Comparison of ENCODE assay signal across 9 mouse cellular contexts in genomic region chr7:31000505-31001020, GRCm38 (mm10). TPM values are rescaled to one million over a fixed set of nuclear protein-coding genes. Genes with fewer than 3 reads are reported as not detected.
DNase-seq lines count a peak whose midpoint lies in the region; ATAC-seq and TF ChIP-seq lines count a peak whose summit lies in the region.
"Had no signal": no experiment of that assay in that cellular context is flagged by ENCODE, and none has a peak within 500 bp of the region (broad histone marks: within the 10 kb centered on the region; RNA-seq: fewer than 3 reads in every experiment).

No protein-coding gene starts in this region.

- no peak overlapping the region for H3K4me3 ChIP-seq in forebrain, embryonic 14.5 days (ENCODE audit: low read depth, low read length)
- H3K4me3 ChIP-seq in forebrain, embryonic 12.5 days (replicated peaks) = no peak overlapping the region
- H3K4me3 ChIP-seq in hindbrain, postnatal 0 days (ENCODE audit: low read length) = no peak overlapping the region
- no peak overlapping the region for H3K4me3 ChIP-seq in thymus, adult 2 months (ENCODE audit: control insufficient read depth, insufficient read depth, low read length)
- H3K4me3 ChIP-seq: left cerebral cortex, adult 2 months had no signal

- ATAC-seq in forebrain, embryonic 14.5 days = no peak
- ATAC-seq in forebrain, embryonic 12.5 days (ENCODE audit: low FRiP score) = no peak
- peak; percentile 58; the same call in 1 of the 2 replicates for ATAC-seq in hindbrain, postnatal 0 days
- peak; percentile 27 for ATAC-seq in neutrophil, adult 5-6 weeks (ENCODE audit: extremely low read depth, insufficient number of reproducible peaks, low FRiP score, poor library complexity, severe bottlenecking)

- WGBS in forebrain, embryonic 14.5 days = 45% methylated on average over 7 of the region's 7 CpGs
- 67% methylated on average over 7 of the region's 7 CpGs for WGBS in forebrain, embryonic 12.5 days
- 26% methylated on average over 7 of the region's 7 CpGs for WGBS in hindbrain, postnatal 0 days
- 2% methylated on average over 7 of the region's 7 CpGs for WGBS in thymus, adult 2 months

- H3K9me3 ChIP-seq in forebrain, embryonic 14.5 days (replicated peaks; ENCODE audit: control insufficient read depth, low read length) = no peaks in the 10 kb centered on the region
- 0 out of 2 replicates have a peak, but pooled peaks cover 7% of the 10 kb centered on the region for H3K9me3 ChIP-seq in forebrain, embryonic 12.5 days
- no peaks in the 10 kb centered on the region for H3K9me3 ChIP-seq in hindbrain, postnatal 0 days (ENCODE audit: low read length)

- peak; percentile 47 for DNase-seq in forebrain, embryonic 14.5 days (ENCODE audit: low spot score)
- peak; percentile 79 for DNase-seq in adrenal gland, postnatal 10 days
- DNase-seq in frontal cortex, postnatal 14 days (ENCODE audit: low spot score in 2 of 2) = peak; percentile 10 to 27
- peak; percentile 75 for DNase-seq in hindbrain, postnatal 0 days (ENCODE audit: low spot score)
- DNase-seq in liver = peak; percentile 44
- DNase-seq in thymus, adult 2 months = peak; percentile 30

- H3K27ac ChIP-seq in forebrain, embryonic 14.5 days (ENCODE audit: low read depth, low read length) = no peak overlapping the region
- H3K27ac ChIP-seq in forebrain, embryonic 12.5 days = no peak overlapping the region
- H3K27ac ChIP-seq in hindbrain, postnatal 0 days = no peak overlapping the region; the same call in 1 of the 2 replicates
- H3K27ac ChIP-seq in thymus, adult 2 months (ENCODE audit: control insufficient read depth, insufficient read depth, low read length) = no peak overlapping the region
- H3K27ac ChIP-seq: left cerebral cortex, adult 2 months had no signal

- H3K4me1 ChIP-seq in forebrain, embryonic 14.5 days (ENCODE audit: control insufficient read depth, insufficient read depth, low read length) = no peaks in the 10 kb centered on the region
- no peaks in the 10 kb centered on the region; the same call in 1 of the 2 replicates for H3K4me1 ChIP-seq in forebrain, embryonic 12.5 days
- no peaks in the 10 kb centered on the region for H3K4me1 ChIP-seq in hindbrain, postnatal 0 days (ENCODE audit: insufficient read depth, low read length)
- H3K4me1 ChIP-seq in thymus, adult 2 months (replicated peaks; ENCODE audit: control insufficient read depth, insufficient read depth, low read length) = peaks cover 26% of the 10 kb centered on the region

- no peak overlapping the region for H3K4me2 ChIP-seq in forebrain, embryonic 14.5 days (ENCODE audit: low read length)
- H3K4me2 ChIP-seq in forebrain, embryonic 12.5 days = no peak overlapping the region
- no peak overlapping the region for H3K4me2 ChIP-seq in hindbrain, postnatal 0 days (ENCODE audit: low read depth, low read length)

- H3K27me3 ChIP-seq in forebrain, embryonic 14.5 days (replicated peaks; ENCODE audit: control insufficient read depth, insufficient read depth, low read length) = no peaks in the 10 kb centered on the region
- H3K27me3 ChIP-seq in forebrain, embryonic 12.5 days = no peaks in the 10 kb centered on the region
- no peaks in the 10 kb centered on the region for H3K27me3 ChIP-seq in hindbrain, postnatal 0 days (ENCODE audit: insufficient read depth, low read length)
- H3K27me3 ChIP-seq in thymus, adult 2 months (ENCODE audit: control insufficient read depth, insufficient read depth, low read length) = no peaks in the 10 kb centered on the region

- no peak for TF ChIP-seq CTCF in hindbrain, postnatal 0 days (IDR thresholded peaks at IDR 0.05; ENCODE audit: low read depth)
- no peak for TF ChIP-seq CTCF in thymus, adult 2 months (IDR thresholded peaks at IDR 0.05; ENCODE audit: borderline replicate concordance, control insufficient read depth, extremely low read depth, insufficient read depth, low read length, poor library complexity)

- no peaks in the 10 kb centered on the region for H3K36me3 ChIP-seq in forebrain, embryonic 14.5 days (ENCODE audit: control insufficient read depth, insufficient read depth, low read length)
- no peaks in the 10 kb centered on the region for H3K36me3 ChIP-seq in forebrain, embryonic 12.5 days (replicated peaks)
- H3K36me3 ChIP-seq in hindbrain, postnatal 0 days (ENCODE audit: insufficient read depth, low read length) = no peaks in the 10 kb centered on the region
- no peaks in the 10 kb centered on the region for H3K36me3 ChIP-seq in thymus, adult 2 months (ENCODE audit: control insufficient read depth, insufficient read depth, low read length)

- H3K9ac ChIP-seq in forebrain, embryonic 14.5 days (ENCODE audit: low read length) = no peak overlapping the region
- no peak overlapping the region for H3K9ac ChIP-seq in forebrain, embryonic 12.5 days
- H3K9ac ChIP-seq in hindbrain, postnatal 0 days (replicated peaks; ENCODE audit: low read length) = no peak overlapping the region

- TF ChIP-seq POLR2A in thymus, adult 2 months (IDR thresholded peaks at IDR 0.05; ENCODE audit: control insufficient read depth, extremely low read depth, insufficient read depth, low read length, poor library complexity) = no peak

RNA-seq across cellular contexts. Expression of gene Fam187b, which starts 27.0 kb away (rescaled TPM):
- 0.20 and 0.35 TPM in 2 replicates for polyA plus RNA-seq in forebrain, embryonic 14.5 days (2014; fragmentation: Nextera tagmentation; extraction: Ambion mirVana)
- 0.82 and 1.2 TPM in 2 replicates for polyA plus RNA-seq in forebrain, embryonic 12.5 days (2016; fragmentation: Nextera tagmentation; extraction: Ambion mirVana)
- under 1 TPM; 0.39 to 0.63 TPM for total RNA-seq in adrenal gland, postnatal 10 days (2021)
- 0.16 and 2.0 TPM in 2 replicates for total RNA-seq in hindbrain, postnatal 0 days (2014; rRNA removed)
- 0.77 and 0.89 TPM in 2 replicates for polyA plus RNA-seq in hindbrain, postnatal 0 days (2015; fragmentation: Nextera tagmentation; extraction: Ambion mirVana)
- total RNA-seq in neutrophil, adult 5-6 weeks (2017) = 0.86 and 1.4 TPM in 2 replicates
- 1.00 and 1.2 TPM in 2 replicates for polyA plus RNA-seq in thymus, adult 2 months (2012; rRNA removed)

RNA-seq across cellular contexts. Expression of gene Lsr, which starts 27.3 kb away (rescaled TPM):
- 16.8 and 19.2 TPM in 2 replicates for polyA plus RNA-seq in forebrain, embryonic 14.5 days (2014; fragmentation: Nextera tagmentation; extraction: Ambion mirVana)
- polyA plus RNA-seq in forebrain, embryonic 12.5 days (2016; fragmentation: Nextera tagmentation; extraction: Ambion mirVana) = 24.1 and 26.4 TPM in 2 replicates
- 10 to 100 TPM; 11.2 to 21.6 TPM for total RNA-seq in adrenal gland, postnatal 10 days (2021)
- 22.8 and 28.8 TPM in 2 replicates for total RNA-seq in hindbrain, postnatal 0 days (2014; rRNA removed)
- polyA plus RNA-seq in hindbrain, postnatal 0 days (2015; fragmentation: Nextera tagmentation; extraction: Ambion mirVana) = 25.3 and 25.5 TPM in 2 replicates
- total RNA-seq in neutrophil, adult 5-6 weeks (2017) = 1.4 and 1.5 TPM in 2 replicates
- polyA plus RNA-seq in thymus, adult 2 months (2012; rRNA removed) = 27.6 and 34.6 TPM in 2 replicates

RNA-seq across cellular contexts. Expression of gene Fxyd5, which starts 41.7 kb away (rescaled TPM):
- 17.2 and 18.4 TPM in 2 replicates for polyA plus RNA-seq in forebrain, embryonic 14.5 days (2014; fragmentation: Nextera tagmentation; extraction: Ambion mirVana)
- polyA plus RNA-seq in forebrain, embryonic 12.5 days (2016; fragmentation: Nextera tagmentation; extraction: Ambion mirVana) = 7.6 and 9.2 TPM in 2 replicates
- 10 to 100 TPM; 39.1 to 42.0 TPM for total RNA-seq in adrenal gland, postnatal 10 days (2021)
- total RNA-seq in hindbrain, postnatal 0 days (2014; rRNA removed) = 15.3 and 22.1 TPM in 2 replicates
- 33.3 and 35.3 TPM in 2 replicates for polyA plus RNA-seq in hindbrain, postnatal 0 days (2015; fragmentation: Nextera tagmentation; extraction: Ambion mirVana)
- 1,836 and 1,901 TPM in 2 replicates for total RNA-seq in neutrophil, adult 5-6 weeks (2017)
- polyA plus RNA-seq in thymus, adult 2 months (2012; rRNA removed) = 247 and 283 TPM in 2 replicates

RNA-seq across cellular contexts. Expression of gene Usf2, which starts 44.0 kb away (rescaled TPM):
- 20.3 and 25.0 TPM in 2 replicates for polyA plus RNA-seq in forebrain, embryonic 14.5 days (2014; fragmentation: Nextera tagmentation; extraction: Ambion mirVana)
- polyA plus RNA-seq in forebrain, embryonic 12.5 days (2016; fragmentation: Nextera tagmentation; extraction: Ambion mirVana) = 26.4 and 27.3 TPM in 2 replicates
- total RNA-seq in adrenal gland, postnatal 10 days (2021) = 100 to 1,000 TPM; 105 to 108 TPM
- total RNA-seq in hindbrain, postnatal 0 days (2014; rRNA removed) = 103 and 114 TPM in 2 replicates
- polyA plus RNA-seq in hindbrain, postnatal 0 days (2015; fragmentation: Nextera tagmentation; extraction: Ambion mirVana) = 27.1 and 28.0 TPM in 2 replicates
- total RNA-seq in neutrophil, adult 5-6 weeks (2017) = 178 and 186 TPM in 2 replicates
- polyA plus RNA-seq in thymus, adult 2 months (2012; rRNA removed) = 288 and 342 TPM in 2 replicates

RNA-seq across cellular contexts. Expression of gene Fxyd7, which starts 50.7 kb away (rescaled TPM):
- 46.8 and 67.8 TPM in 2 replicates for polyA plus RNA-seq in forebrain, embryonic 14.5 days (2014; fragmentation: Nextera tagmentation; extraction: Ambion mirVana)
- 10.5 and 14.3 TPM in 2 replicates for polyA plus RNA-seq in forebrain, embryonic 12.5 days (2016; fragmentation: Nextera tagmentation; extraction: Ambion mirVana)
- 10 to 100 TPM in 1 of 2 experiments, 1 to 10 TPM in 1; 7.5 to 18.2 TPM for total RNA-seq in adrenal gland, postnatal 10 days (2021)
- total RNA-seq in hindbrain, postnatal 0 days (2014; rRNA removed) = 234 and 282 TPM in 2 replicates
- 466 and 477 TPM in 2 replicates for polyA plus RNA-seq in hindbrain, postnatal 0 days (2015; fragmentation: Nextera tagmentation; extraction: Ambion mirVana)
- total RNA-seq in neutrophil, adult 5-6 weeks (2017) = 0.86 and 2.0 TPM in 2 replicates
- polyA plus RNA-seq in thymus, adult 2 months (2012; rRNA removed) = 1.4 and 2.2 TPM in 2 replicates

Comparison
In these comparisons a context has a peak if more than half of its experiments do, and no peak if none do; other contexts are left out.
1. ATAC-seq: peak in hindbrain, postnatal 0 days (single experiment) and neutrophil, adult 5-6 weeks (single experiment); none in forebrain, embryonic 14.5 days (single experiment) and forebrain, embryonic 12.5 days (single experiment).
2. DNase-seq: peak in every context shown above with its lines; median percentile 79 in adrenal gland, postnatal 10 days; 75 in hindbrain, postnatal 0 days; 47 in forebrain, embryonic 14.5 days; 44 in liver; 30 in thymus, adult 2 months; 18 in frontal cortex, postnatal 14 days.